Mouse (Mus musculus) T-cell, adult 2 months (primary cell): Measurements from ENCODE around the gene Slfn8.
"Not testable (repeated sequence)": the region's sequence is repeated elsewhere in the genome, so short reads cannot be mapped to it uniquely, and the experiment has no call there.

Experiments used
- DNase-seq: peaks from one replicate; pipeline ENCODE4 v3.0.0; 2022; ENCODE audit warnings: low spot score

Gene Slfn8

DNA sequence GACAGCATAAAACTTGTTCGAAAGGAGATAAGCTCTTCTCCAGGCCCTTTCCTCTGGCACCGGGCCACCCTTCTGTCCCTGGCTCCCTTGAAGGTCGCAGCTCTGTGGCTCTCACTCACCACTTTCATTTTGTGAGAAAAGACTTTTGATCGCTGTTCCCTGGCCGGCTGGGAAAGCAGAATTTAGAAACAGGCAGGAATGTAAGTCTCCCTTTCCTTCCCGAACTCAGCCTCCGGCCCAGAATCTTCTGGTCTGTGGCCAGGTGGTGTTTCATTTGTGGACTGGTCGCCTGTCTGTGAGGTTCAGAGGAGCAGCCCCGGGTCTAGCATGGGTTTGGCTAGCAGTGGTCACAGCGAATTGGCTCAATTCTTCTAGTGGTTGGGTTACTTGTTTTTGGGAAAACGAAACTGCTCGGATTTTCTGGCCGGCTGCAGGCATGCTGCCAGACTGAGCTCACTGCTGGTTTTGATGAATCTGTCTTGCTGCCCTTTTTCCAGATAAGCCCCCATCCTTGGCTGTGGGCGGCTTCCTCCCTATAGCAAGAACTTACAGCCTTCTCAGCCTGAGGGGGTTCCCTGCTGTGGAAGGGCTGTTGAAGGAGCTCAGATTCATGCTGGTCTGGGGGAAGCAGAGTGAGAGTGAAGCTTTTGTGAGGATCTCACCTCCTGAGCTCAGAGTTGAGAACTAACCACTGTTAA lies 29.0 kb downstream of the Slfn8 start, which contains the start of gene Slfn9:
Slfn9 (minus strand) TSS at position 362 of the 698 bp plus-strand sequence.
- peak; percentile 21 for DNase-seq

DNA sequence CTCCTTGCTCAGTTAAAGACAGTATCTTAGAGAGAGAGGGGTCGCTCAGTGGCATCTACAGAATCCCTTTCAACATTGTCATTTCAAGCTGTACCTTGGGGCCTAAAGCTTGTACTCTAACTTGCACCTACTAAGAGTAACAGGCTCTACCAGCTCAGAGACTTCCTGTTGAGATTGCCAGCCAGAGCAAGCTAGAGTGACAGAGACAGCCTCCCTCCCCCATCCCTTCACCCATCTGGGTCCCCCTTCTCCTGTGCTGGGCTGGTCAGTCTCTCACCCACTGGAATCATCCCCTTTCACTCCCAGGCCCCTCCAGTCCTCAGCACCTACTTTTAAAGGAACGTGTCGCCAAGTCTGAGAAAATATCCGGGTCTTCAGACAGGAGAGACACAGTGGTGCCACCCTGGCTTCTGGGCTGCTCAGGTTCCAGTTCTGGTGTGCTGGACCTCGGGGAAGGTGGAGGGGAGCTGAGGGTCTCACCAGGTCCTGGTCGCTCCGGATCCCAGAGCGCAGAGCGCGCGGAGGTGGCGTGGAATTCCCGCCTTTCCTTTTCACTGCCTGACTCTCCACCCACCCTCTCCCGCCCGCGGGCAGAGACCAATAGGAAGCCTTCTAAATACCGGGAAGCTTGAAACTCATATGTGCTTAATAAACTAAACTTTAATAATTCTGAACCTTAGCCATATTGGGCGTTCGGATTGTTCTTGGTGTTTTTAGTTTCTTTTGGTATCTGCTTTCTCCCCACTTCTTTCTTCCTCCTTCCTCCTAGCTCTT lies 29.8 kb downstream of the Slfn8 start:
- peak; percentile 45 for DNase-seq

DNA sequence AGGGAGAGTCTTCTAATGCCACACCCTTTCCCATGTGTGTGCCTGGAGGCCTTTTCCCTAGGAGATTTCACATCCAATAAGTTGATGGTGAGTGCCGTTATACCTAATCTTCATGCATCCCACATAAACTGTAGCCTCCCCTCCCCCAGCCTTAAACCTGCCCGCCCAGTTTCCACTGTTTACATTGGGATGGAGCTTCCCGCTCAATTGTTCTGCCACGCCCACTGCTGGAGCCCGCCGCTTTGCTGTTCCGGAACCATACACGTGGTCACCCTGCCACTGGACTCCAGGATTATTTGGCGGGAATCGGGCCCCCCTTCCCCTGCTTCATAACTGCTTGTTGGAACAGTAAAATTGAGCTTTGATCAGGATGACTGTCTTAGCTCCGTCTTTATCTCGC lies 31.3 kb downstream of the Slfn8 start:
- DNase-seq, result no peak

DNA sequence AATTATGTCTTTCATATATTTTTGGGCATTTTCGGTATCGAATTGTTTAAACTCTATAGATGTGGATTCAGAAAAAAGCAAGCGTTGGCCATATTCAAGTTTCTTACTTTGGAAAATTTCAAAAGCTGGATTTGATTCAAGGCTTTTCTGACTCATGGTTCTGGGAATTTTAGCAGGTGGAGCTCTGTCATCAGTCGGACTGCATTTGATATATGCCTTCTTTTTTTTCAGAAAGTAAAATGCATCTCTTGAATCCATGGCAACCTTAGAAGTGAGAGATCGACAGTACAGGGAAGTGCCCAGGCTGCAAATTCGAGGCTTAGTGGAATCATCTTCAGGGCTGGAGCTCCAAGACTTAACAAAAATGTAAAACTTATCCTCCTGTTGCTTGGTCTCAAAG lies 33.0 kb downstream of the Slfn8 start:
- no peak for DNase-seq

DNA sequence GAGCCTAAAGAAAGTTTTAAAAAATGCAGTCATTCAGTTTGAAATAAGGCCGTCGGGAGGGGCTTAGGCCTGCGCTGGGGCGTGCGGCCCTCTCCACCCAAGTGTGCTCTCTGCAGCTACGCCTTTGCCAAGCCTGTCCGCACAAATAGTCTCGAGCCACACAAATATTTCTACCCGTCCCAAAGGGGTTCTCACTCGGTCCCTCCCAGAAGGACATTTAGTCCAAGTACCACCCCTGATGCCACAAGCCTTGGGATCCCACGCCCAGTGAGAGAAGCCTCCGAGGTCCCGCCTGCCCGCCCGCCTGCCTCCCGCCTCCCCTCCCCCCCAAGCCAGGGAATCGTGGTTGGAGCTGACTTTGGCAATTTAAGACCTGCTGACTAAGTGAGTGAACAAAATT lies 37.4 kb downstream of the Slfn8 start:
- DNase-seq, result no peak

DNA sequence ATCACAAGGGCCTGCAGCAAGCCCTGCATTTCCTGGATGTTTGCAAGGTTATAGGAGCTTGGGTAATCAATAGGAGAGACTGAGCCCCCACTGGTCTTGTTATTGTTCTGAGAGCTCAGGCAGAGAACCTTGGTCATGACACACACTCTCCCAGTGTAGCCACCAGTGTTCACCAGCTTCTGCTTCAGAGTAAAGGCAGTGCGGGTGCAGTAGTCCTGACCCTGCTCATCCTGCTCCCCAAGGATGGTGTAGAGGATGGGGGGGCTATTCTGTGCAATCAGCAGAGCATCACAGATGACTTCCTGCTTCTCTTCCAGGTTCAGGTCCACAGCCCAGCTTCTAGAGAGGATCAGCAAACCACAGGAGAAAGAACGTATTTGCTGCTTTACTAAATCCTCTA lies 38.2 kb downstream of the Slfn8 start:
- DNase-seq, result not testable (repeated sequence)

DNA sequence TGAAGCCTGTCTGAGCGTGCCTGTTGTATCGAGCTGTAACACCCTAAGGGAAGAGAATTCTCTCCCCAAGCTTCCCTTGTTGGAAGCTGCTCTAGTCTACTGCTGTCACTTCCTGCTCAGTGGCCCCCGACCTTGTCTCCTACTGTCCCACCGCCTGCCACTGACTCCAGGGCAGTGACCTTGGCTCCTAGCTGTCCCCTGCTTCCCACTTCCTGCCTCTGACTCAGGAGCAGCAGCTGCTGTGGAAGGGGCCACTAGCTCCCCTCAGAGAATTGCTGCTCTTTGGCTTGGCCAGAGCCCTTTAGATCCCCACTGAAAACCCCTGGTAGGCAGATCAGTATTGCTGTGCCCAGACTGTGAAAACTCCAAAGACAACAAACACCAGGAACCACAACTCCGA lies 46.7 kb downstream of the Slfn8 start:
- DNase-seq, result no peak

DNA sequence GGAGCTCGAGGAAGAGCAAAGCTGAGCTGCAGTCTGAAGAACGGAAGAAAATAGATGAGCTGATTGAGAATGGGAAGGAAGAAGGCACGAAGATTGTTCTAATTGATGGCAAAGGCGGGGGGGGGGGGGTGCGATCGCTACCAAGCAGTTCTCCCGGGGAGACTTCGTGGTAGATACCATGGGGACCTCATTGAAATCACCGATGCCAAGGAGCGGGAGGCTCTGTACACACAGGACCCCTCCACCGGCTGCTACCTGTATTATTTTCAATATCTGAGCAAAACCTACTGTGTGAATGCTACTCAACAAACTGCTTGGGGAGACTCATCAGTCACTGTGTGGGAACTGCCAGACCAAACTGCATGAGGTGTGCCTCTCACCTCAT lies 49.0 kb downstream of the Slfn8 start:
- no peak for DNase-seq

DNA sequence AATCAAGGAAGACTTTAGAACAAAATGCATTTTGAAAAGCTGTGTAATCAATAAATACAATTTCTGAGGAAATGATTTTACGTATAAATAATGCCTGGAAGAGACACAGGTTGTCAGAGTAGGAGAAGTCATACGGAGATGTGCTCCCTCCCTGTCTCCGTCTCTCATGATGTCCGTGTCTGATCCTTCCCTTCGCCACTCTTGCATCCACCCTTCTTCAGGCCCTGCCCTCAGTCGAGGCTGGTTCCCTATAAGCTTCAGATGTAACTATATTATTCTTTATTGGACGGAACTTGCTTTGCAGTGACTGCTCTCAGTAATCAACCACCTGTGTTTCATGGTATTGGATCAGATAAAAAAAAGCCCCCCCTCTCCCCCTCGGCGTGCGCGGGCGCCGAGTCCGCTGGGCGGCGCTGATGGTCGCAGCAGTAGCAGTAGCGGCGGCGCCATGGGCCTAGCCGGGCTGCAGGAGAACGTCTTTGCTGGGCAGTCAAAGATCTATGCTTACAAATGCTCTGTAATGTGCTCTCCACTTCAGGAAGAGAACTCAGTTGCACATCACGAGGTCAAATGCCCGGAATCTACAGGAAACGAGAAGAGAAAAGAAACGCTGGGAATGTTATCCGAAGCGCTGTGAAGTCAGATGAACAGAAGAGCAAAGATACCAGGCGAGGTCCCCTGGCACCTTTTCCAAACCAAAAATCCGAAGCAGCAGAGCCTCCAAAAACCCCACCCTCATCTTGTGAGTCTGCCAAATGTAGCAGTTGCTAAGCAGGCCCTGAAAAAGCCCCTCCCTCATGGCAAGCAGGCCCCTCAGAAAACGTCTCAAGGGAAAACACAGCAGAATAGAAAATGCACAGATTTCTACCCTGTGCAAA lies 49.7 kb downstream of the Slfn8 start:
- DNase-seq, result peak; percentile 35

DNA sequence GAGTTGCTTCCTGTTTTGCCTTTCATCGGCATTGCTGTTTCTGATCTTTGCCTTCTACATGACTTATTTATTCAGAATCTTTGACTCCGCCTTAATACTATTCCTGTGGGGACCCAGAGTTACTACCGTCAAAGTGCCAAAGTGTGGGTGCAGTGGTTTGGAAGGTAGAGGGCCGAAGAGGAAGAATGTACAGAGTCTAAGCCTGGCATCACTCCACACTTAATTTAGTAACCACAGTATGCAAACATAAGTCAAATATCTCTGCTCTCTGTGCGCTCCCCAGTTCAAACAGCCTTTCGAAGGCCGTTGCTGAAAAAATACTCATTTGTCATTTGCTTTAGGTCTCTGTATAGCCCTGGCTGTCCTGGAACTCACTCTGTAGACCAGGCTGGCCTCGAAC lies 58.4 kb downstream of the Slfn8 start:
- DNase-seq, result no peak

DNA sequence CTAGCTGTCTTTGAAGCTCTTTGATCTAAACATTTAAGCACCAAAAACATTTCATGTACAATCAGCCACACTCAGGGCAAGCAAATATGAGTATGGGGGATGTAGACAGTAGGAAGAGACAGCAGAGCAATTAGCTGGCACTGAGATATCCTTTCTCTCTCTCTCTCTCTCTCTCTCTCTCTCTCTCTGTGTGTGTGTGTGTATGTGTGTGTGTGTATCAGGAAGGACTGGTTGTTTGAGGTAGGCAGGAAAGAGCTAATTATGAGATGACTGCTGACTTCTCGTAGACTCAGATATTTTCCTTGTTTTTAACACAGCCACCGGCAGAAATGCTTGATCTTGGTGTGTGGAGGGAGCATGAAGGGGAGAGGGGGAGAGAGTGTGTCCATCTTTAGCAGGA lies 58.9 kb downstream of the Slfn8 start:
- peak; percentile 18 for DNase-seq

DNA sequence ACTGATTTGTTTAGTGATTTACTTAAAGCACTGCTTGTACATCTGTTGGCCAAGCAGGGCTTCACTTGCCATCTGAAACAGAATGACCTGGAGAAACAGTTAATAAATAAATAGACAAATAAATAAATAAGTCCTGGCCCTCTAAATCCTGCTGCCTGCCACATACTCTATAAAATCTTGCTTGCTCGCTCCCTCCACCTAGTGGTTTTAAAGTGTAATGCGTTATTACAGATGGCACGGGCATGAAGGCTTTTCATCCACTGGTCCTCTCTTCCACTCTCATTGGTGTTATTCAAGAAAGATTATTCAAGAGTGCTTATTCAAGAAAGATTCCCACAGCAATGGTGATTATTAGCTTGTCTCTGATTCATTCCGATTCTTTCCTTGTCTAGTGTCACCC lies 61.0 kb downstream of the Slfn8 start:
- peak; percentile 58 for DNase-seq

DNA sequence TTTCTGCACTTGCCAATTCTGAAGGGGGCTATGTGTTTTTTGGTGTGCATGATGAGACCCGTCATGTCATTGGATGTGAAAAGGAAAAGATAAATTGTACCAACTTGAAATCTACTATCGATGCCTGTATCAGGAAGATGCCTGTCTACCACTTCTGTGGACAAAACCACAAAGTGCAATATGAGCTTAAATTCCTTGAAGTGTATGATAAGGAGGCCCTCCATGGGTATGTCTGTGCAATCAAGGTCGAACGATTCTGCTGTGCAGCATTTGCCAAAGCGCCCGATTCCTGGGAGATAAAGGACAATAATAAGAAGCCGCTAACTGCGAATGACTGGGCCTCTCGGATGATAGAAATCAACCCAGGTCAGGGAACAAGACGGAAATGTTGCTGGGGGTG lies 63.7 kb downstream of the Slfn8 start:
- DNase-seq, result no peak

DNA sequence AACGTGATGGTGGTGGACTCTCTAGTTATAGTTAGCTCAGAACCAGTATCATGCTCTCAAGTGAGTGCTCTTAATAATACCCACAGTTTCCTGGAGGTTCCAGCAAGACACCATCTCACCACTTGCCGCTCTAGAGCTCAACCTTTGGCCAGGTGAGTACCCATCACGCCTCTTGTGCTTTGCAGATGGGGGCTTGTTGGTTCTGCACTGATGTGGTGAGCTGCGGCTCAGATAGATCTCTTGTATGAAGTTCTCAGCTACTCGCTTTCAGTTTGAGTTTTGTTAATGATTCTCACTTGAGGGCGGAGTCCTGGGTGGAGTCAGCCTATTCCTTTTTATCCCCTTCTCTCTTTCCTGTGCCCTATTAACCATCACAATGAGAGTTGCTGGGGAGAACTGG lies 66.0 kb downstream of the Slfn8 start:
- DNase-seq, result peak; percentile 55

DNA sequence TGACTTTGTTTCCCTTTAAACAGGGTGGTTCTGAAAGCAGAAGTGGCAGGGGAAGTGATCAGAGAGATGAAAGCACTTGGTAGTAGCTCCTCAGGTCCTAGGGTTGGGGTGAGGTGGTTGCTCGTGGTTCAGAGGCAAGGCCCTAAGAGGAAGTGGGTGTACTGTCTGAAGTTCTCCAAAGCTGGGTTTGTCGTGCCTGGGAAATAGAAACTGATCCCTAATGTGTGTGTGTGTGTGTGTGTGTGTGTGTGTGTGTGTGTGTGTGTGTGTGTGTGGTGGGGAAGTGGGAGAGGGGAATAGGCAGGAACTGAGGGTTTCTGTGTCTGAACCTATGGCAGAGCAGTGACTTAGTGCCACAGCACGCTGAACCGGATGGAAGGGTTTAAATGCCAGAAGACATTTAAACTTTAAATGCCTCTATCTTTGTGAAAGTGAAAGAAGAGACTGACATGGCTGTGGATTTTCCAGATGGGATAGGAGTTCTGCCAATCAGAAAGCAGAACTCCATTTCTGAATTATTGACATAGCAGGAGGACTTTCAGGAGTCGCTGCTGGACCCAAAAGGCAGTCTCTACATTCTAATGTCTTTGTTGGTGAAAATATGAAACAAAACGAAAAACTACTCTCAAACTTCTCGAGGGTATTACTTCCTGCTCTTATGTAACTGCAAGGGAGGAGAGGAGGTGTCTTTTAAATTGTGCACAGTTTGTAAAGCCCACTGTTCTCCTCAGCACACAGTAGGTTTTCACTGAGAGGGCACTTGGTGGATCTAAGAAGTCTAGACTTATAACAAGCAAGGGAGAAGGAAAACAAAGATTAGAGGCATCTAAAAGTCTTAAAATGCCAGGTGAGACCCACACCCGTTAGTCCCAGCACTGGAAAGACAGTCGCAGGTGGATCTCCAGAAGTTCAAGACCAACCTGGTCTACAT lies 67.7 kb downstream of the Slfn8 start:
- DNase-seq, result peak; percentile 80
